Mouse (Mus musculus) heart, embryonic 12.5 days (tissue): Measurements from ENCODE around the gene Lamp1. TPM values are rescaled to one million over a fixed set of nuclear protein-coding genes. Genes with fewer than 3 reads are reported as not detected.
A peak's percentile ranks its signal among the peaks of the same experiment; 100 is the strongest.
"Not testable (repeated sequence)": the region's sequence is repeated elsewhere in the genome, so short reads cannot be mapped to it uniquely, and the experiment has no call there.

Experiments used
- ATAC-seq: fragments of 200-750 bp; cut with Nextera tagmentation; 2 replicates; pipeline ENCODE4 v1.8.0; 2017; ENCODE audit warnings: moderate TSS enrichment, moderate library complexity; ENCODE audit not compliant: insufficient number of reproducible peaks, low FRiP score
- H3K27ac ChIP-seq: fragments of 300-500 bp; sonication (generic); 2 replicates; pipeline ENCODE4 v1.5.1; 2016; ENCODE audit warnings: mild to moderate bottlenecking, moderate library complexity; ENCODE audit not compliant: poor library complexity, severe bottlenecking
- H3K27me3 ChIP-seq: fragments of 300-500 bp; sonication (generic); replicated peaks from 2 replicates; pipeline ENCODE4 v1.6.1; 2016; ENCODE audit warnings: mild to moderate bottlenecking, moderate library complexity
- H3K36me3 ChIP-seq: fragments of 300-500 bp; sonication (generic); 2 replicates; pipeline ENCODE4 v1.6.1; 2016; ENCODE audit warnings: mild to moderate bottlenecking, moderate library complexity
- H3K4me1 ChIP-seq: fragments of 300-500 bp; sonication (generic); replicated peaks from 2 replicates; pipeline ENCODE4 v1.6.1; 2016; ENCODE audit warnings: mild to moderate bottlenecking
- H3K4me2 ChIP-seq: fragments of 300-500 bp; sonication (generic); 2 replicates; pipeline ENCODE4 v1.6.1; 2016; ENCODE audit warnings: mild to moderate bottlenecking, moderate library complexity
- H3K4me3 ChIP-seq: fragments of 300-500 bp; sonication (generic); 2 replicates; pipeline ENCODE4 v1.5.1; 2016; ENCODE audit warnings: mild to moderate bottlenecking
- H3K9ac ChIP-seq: fragments of 300-500 bp; sonication (generic); 2 replicates; pipeline ENCODE4 v1.6.1; 2016; ENCODE audit warnings: mild to moderate bottlenecking, moderate library complexity
- H3K9me3 ChIP-seq: fragments of 300-500 bp; sonication (generic); replicated peaks from 2 replicates; pipeline ENCODE4 v1.6.1; 2016; ENCODE audit warnings: mild to moderate bottlenecking, moderate library complexity
- WGBS: fragments of 180-500 bp; shearing (Covaris S2); methylation state at CpG from one replicate; pipeline ENCODE4 v1.1.7; 2016; 5-methylcytosine and 5-hydroxymethylcytosine counted together
- polyA plus RNA-seq: library from polyadenylated mRNA; unstranded; fragments of >200 nt; fragmentation: Nextera tagmentation; extraction: Ambion mirVana; gene quantifications from 2 replicates; pipeline ENCODE4 v1.2.1, GENCODE M21; 2016

Lamp1 gene
- polyA plus RNA-seq, result 364 and 372 TPM in 2 replicates

DNA sequence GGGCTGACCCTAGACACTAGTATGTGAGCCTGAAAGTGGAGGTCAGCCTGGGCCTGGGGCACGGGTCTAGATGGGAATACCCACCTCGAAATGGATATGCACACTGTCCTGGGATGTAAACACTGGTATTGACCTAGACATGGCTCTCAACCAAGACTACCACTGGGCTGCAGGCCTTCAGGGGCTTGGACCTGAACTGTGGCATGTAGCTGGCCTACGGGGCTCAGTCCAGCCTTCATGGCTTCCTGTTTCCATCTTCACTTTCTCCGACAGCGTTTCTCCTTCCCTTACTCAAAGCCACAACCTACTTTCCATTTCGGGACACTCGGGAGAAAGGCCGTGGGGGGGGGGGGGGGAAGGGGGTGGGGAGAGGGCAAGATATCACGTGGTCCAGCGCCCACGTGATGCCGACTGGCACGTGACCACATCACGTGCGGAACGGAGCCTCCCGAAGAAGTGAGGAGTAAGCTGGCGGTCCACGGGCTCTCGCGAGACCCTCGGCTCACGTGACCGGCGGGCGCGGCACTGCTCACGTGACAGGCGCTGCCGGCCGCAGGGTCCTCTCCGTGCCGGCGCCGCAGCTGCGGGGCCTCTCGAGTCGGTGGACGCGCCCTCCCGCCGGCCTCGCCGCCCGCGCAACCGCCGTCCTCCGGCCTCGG, at the start of gene Lamp1:
Gene Lamp1 (plus strand): TSS at position 444 of the 659 bp plus-strand sequence.
- no peaks in the 10 kb centered on the region for H3K9me3 ChIP-seq
- H3K4me3 ChIP-seq, result peak within 1 kb of the TSS; percentile 97
- H3K4me2 ChIP-seq, result peak within 1 kb of the TSS; percentile 83
- peaks cover 22% of the 10 kb centered on the region for H3K4me1 ChIP-seq
- H3K27me3 ChIP-seq, result no peaks in the 10 kb centered on the region
- WGBS, result under 1% methylated on average over 46 of the region's 50 CpGs
- peak within 1 kb of the TSS; percentile 76 for H3K27ac ChIP-seq
- H3K36me3 ChIP-seq, result peaks cover 7% of the 10 kb centered on the region; the same call in 1 of the 2 replicates
- H3K9ac ChIP-seq, result peak within 1 kb of the TSS; percentile 99
- peak; percentile 99 for ATAC-seq

- Histone ChIP-seq H3K4me3 (no peak overlapping the region), H3K36me3 (peaks cover 26% of the 10 kb centered on the region), H3K27me3 (no peaks in the 10 kb centered on the region), H3K27ac (no peak overlapping the region), H3K9me3 (no peaks in the 10 kb centered on the region), H3K4me2 (no peak overlapping the region), H3K4me1 (peaks cover 42% of the 10 kb centered on the region), H3K9ac (no peak overlapping the region)
- no peak for ATAC-seq
- WGBS, result 76% methylated on average over 1 of the region's 1 CpGs
Observed at GRCm38 (mm10) chr8:13109416-13109960, 49.5 kb upstream of the Lamp1 start.

- ATAC-seq, result no peak
- peak overlapping the region; percentile 53 for H3K27ac ChIP-seq
- no peak overlapping the region for H3K4me3 ChIP-seq
- no peaks in the 10 kb centered on the region for H3K9me3 ChIP-seq
- peaks cover 37% of the 10 kb centered on the region for H3K4me1 ChIP-seq
- no peaks in the 10 kb centered on the region for H3K27me3 ChIP-seq
- 65% methylated on average over 11 of the region's 11 CpGs for WGBS
- no peak overlapping the region for H3K9ac ChIP-seq
- peaks cover 34% of the 10 kb centered on the region for H3K36me3 ChIP-seq
- no peak overlapping the region for H3K4me2 ChIP-seq
Observed at GRCm38 (mm10) chr8:13111917-13112316, 47.0 kb upstream of the Lamp1 start.

DNA sequence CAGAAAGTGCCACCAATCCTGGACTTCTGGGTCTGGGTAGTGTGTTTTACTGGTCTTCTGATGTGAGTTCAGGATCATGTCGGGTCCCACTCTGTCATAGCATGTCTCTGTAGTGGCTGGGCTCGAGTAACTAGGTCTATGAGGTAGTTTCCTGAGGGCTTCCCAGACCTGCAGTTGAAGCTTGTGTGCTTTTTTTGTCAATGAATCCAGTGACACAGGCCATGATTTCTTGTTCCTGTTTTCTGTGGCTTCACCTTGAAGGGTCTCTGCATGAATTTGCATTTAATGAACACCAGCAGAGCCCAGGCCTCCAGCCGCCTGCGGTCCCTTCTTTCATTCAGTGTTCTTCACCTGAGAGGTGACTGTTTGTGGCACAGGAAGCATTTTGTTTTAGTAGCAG, 45.7 kb upstream of the Lamp1 start:
- Histone ChIP-seq H3K4me1 (peaks cover 26% of the 10 kb centered on the region), H3K9ac (no peak overlapping the region; the same call in 1 of the 2 replicates), H3K9me3 (no peaks in the 10 kb centered on the region), H3K4me3 (no peak overlapping the region), H3K27ac (no peak overlapping the region), H3K36me3 (peaks cover 33% of the 10 kb centered on the region), H3K27me3 (no peaks in the 10 kb centered on the region), H3K4me2 (no peak overlapping the region)
- ATAC-seq, result no peak
- 91% methylated on average over 4 of the region's 4 CpGs for WGBS

GRCm38 (mm10) chr8:13117096-13117495, 41.9 kb upstream of the Lamp1 start:
- H3K27ac ChIP-seq, result no peak overlapping the region
- H3K27me3 ChIP-seq, result no peaks in the 10 kb centered on the region
- no peak overlapping the region for H3K9ac ChIP-seq
- no peak overlapping the region for H3K4me2 ChIP-seq
- no peak for ATAC-seq
- WGBS, result 88% methylated on average over 2 of the region's 2 CpGs
- no peaks in the 10 kb centered on the region for H3K9me3 ChIP-seq
- H3K4me3 ChIP-seq, result no peak overlapping the region
- peaks cover 51% of the 10 kb centered on the region for H3K36me3 ChIP-seq
- H3K4me1 ChIP-seq, result peaks cover 28% of the 10 kb centered on the region

DNA sequence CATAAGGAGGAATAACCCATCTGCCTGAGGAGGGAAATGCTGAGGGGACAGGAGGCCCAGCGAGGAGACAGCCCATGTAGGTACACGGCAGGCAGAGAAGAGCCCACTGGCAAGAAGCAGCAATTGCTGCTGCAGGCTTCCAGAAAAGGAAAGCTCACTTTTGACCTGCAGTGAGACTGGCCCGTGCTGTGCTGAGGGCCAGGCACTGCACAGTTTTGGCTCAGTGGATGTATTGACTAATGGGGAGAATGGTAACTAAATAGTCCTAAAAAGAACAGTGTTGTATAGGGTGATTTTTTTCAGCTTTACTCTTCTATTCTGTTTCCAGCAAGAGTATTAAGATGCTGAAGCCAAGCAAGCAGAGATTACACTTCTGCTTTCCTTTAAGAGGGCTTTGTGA, 40.4 kb upstream of the Lamp1 start:
- H3K27ac ChIP-seq, result no peak overlapping the region
- H3K4me2 ChIP-seq, result no peak overlapping the region
- WGBS, result 82% methylated on average over 3 of the region's 3 CpGs
- peaks cover 35% of the 10 kb centered on the region for H3K4me1 ChIP-seq
- H3K9ac ChIP-seq, result no peak overlapping the region
- H3K27me3 ChIP-seq, result no peaks in the 10 kb centered on the region
- H3K4me3 ChIP-seq, result no peak overlapping the region
- peaks cover 48% of the 10 kb centered on the region for H3K36me3 ChIP-seq
- H3K9me3 ChIP-seq, result no peaks in the 10 kb centered on the region
- ATAC-seq, result no peak

DNA sequence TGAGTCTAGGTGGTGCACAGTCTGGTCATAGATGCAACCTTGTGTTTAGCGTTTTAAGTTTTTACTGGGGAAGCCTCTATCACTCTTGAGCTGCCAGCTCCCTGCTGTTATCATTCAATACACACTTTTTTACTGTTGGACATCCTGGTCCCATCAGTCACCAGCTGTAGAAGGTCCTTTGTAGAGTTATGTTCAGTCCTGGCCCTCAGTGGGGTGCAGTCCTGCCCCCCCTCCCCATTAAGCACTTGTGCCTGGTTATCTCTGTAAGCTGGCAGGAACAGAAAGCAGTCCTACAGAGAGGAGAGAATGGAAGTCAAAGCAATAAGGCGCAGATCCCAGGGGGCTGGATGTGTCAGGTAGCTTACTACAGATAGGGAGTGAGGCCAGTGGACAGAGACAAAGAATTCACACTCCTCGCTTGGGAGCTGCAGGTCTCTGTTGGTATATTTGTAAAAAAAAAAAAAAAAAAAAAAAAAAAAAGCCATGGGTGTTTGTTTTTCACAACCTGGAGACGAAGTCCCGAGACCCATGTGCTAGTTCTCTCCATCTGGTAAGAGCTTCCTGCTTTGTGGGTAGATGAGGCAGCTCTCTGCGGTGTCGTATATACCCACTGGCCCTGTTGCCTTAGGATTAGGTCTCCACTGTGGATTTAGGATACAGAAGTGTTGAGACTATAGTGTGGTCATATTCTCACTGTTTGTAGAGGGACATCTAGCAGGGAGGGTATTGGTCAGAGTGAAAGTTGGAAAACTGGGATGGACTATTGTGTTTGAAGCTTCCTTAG, 37.9 kb upstream of the Lamp1 start:
- no peak overlapping the region for H3K4me3 ChIP-seq
- H3K9me3 ChIP-seq, result no peaks in the 10 kb centered on the region
- no peak overlapping the region for H3K9ac ChIP-seq
- peaks cover 35% of the 10 kb centered on the region for H3K4me1 ChIP-seq
- peak overlapping the region; percentile 69 for H3K27ac ChIP-seq
- no peak overlapping the region for H3K4me2 ChIP-seq
- WGBS, result 52% methylated on average over 7 of the region's 7 CpGs
- ATAC-seq, result peak; percentile 54; the same call in 1 of the 2 replicates
- H3K27me3 ChIP-seq, result no peaks in the 10 kb centered on the region
- peaks cover 59% of the 10 kb centered on the region for H3K36me3 ChIP-seq

DNA sequence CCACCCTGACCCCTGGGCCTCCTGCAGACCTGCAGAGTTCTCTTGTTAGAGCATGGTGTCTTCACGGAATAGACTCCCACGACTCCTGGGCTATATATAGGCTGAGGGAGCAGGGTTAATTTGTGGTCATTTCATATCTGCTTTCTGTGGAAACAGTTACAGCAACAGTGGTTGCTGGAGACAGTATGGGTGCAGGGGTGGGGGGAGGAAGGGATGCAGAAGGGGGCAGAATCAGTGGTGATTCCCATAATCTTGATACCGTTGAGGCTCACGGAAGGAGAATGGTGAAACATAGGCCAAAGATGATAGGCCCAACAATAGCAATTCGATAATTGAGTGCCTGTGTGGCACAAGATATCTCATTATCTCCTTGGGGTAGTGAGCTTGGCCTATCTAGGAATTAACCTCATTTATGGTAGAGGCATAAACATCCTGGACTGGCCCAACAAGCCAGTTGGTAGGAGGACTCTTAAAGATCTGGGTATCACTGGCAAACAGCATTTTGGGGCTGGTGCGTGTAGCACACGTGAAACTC, 36.0 kb upstream of the Lamp1 start:
- Histone ChIP-seq H3K9ac (no peak overlapping the region), H3K4me3 (no peak overlapping the region), H3K36me3 (peaks cover 69% of the 10 kb centered on the region), H3K27ac (peak overlapping the region; percentile 14; the same call in 1 of the 2 replicates), H3K4me2 (no peak overlapping the region), H3K9me3 (no peaks in the 10 kb centered on the region), H3K27me3 (no peaks in the 10 kb centered on the region), H3K4me1 (peaks cover 35% of the 10 kb centered on the region)
- 67% methylated on average over 7 of the region's 7 CpGs for WGBS
- no peak for ATAC-seq

DNA sequence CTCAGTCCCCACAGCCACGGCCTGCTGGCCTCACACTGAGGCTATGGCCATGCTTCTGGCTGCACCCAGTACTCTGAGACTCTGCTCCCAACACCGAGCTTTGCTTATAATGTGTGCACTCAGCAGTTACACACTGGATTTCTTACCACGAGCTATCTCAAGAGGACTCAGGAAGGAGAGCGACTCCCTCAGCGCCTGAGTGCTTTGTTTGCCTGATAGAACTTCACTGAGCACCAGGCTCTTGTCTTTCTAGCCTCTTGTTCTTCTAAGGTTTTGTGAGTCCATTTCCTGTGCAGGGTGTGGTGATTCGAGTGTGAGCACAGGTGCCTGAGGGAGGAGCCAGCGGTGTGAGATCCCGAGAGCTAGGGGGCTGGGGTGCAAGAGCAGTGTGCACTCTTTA, 34.1 kb upstream of the Lamp1 start:
- H3K9me3 ChIP-seq, result no peaks in the 10 kb centered on the region
- H3K27ac ChIP-seq, result no peak overlapping the region
- H3K4me3 ChIP-seq, result no peak overlapping the region
- H3K4me2 ChIP-seq, result no peak overlapping the region
- peaks cover 76% of the 10 kb centered on the region for H3K36me3 ChIP-seq
- 91% methylated on average over 8 of the region's 8 CpGs for WGBS
- ATAC-seq, result no peak
- H3K9ac ChIP-seq, result no peak overlapping the region
- H3K27me3 ChIP-seq, result no peaks in the 10 kb centered on the region
- peaks cover 31% of the 10 kb centered on the region for H3K4me1 ChIP-seq

GRCm38 (mm10) chr8:13132220-13132619, 26.7 kb upstream of the Lamp1 start:
- H3K9ac ChIP-seq, H3K9me3 ChIP-seq, ATAC-seq, H3K27ac ChIP-seq, H3K4me2 ChIP-seq, H3K4me3 ChIP-seq, H3K27me3 ChIP-seq, H3K4me1 ChIP-seq: not testable (repeated sequence)
- peaks cover 93% of the 10 kb centered on the region for H3K36me3 ChIP-seq
- WGBS, result 63% methylated on average over 9 of the region's 9 CpGs

- no peak overlapping the region for H3K4me3 ChIP-seq
- H3K4me1 ChIP-seq, result no peaks in the 10 kb centered on the region
- peaks cover 97% of the 10 kb centered on the region for H3K36me3 ChIP-seq
- H3K27me3 ChIP-seq, result no peaks in the 10 kb centered on the region
- H3K4me2 ChIP-seq, result no peak overlapping the region
- ATAC-seq, result no peak
- H3K9ac ChIP-seq, result no peak overlapping the region
- H3K9me3 ChIP-seq, result no peaks in the 10 kb centered on the region
- H3K27ac ChIP-seq, result no peak overlapping the region
- 86% methylated on average over 6 of the region's 6 CpGs for WGBS
Observed at GRCm38 (mm10) chr8:13139641-13140182, 19.2 kb upstream of the Lamp1 start.
